Mouse (Mus musculus) small intestine, adult 2 months (tissue): ENCODE data around the gene Foxn3.

Experiments
- CTCF ChIP-seq: fragments of 200-500 bp; IDR thresholded peaks from 2 replicates; pipeline ENCODE4 v1.5.1; 2012; ENCODE audit warnings: low read depth, mild to moderate bottlenecking, control low read depth, inconsistent platforms, low read length, moderate library complexity, mixed read lengths; ENCODE audit not compliant: insufficient replicate concordance, insufficient read length; ENCODE audit errors: extremely low read depth
- POLR2A ChIP-seq: fragments of 200-500 bp; IDR thresholded peaks from 2 replicates; pipeline ENCODE4 v1.6.1; 2012; ENCODE audit warnings: low read depth, mild to moderate bottlenecking, control low read depth, inconsistent platforms, low read length, moderate library complexity

GRCm38 (mm10) chr12:99364201-99364600, 199.2 kb downstream of the Foxn3 start:
- no peak for TF ChIP-seq CTCF
- no peak for TF ChIP-seq POLR2A
